Mouse (Mus musculus) hindbrain, embryonic 12.5 days (tissue): ENCODE results near the gene Gm11983. TPM values are rescaled to one million over a fixed set of nuclear protein-coding genes. Genes with fewer than 3 reads are reported as not detected.
"Not testable (repeated sequence)": the region's sequence is repeated elsewhere in the genome, so short reads cannot be mapped to it uniquely, and the experiment has no call there.

Experiments used
- ATAC-seq: fragments of 200-750 bp; cut with Nextera tagmentation; 2 replicates; pipeline ENCODE4 v1.8.0; 2017; ENCODE audit warnings: moderate TSS enrichment; ENCODE audit not compliant: low FRiP score
- H3K27ac ChIP-seq: fragments of 300-500 bp; sonication (generic); 2 replicates; pipeline ENCODE4 v1.5.1; 2016; ENCODE audit warnings: mild to moderate bottlenecking
- H3K27me3 ChIP-seq: fragments of 300-500 bp; sonication (generic); 2 replicates; pipeline ENCODE4 v1.6.1; 2016; ENCODE audit warnings: mild to moderate bottlenecking
- H3K36me3 ChIP-seq: fragments of 300-500 bp; sonication (generic); 2 replicates; pipeline ENCODE4 v1.6.1; 2016; ENCODE audit warnings: mild to moderate bottlenecking
- H3K4me1 ChIP-seq: fragments of 300-500 bp; sonication (generic); 2 replicates; pipeline ENCODE4 v1.6.1; 2016
- H3K4me2 ChIP-seq: fragments of 300-500 bp; sonication (generic); replicated peaks from 2 replicates; pipeline ENCODE4 v1.6.1; 2016; ENCODE audit warnings: mild to moderate bottlenecking
- H3K4me3 ChIP-seq: fragments of 300-500 bp; sonication (generic); 2 replicates; pipeline ENCODE4 v1.5.1; 2016; ENCODE audit warnings: mild to moderate bottlenecking
- H3K9ac ChIP-seq: fragments of 300-500 bp; sonication (generic); 2 replicates; pipeline ENCODE4 v1.6.1; 2016; ENCODE audit warnings: mild to moderate bottlenecking, moderate library complexity
- H3K9me3 ChIP-seq: fragments of 300-500 bp; sonication (generic); replicated peaks from 2 replicates; pipeline ENCODE4 v1.6.1; 2016; ENCODE audit warnings: mild to moderate bottlenecking
- WGBS: fragments of 180-500 bp; shearing (Covaris S2); methylation state at CpG from one replicate; pipeline ENCODE4 v1.1.7; 2016; 5-methylcytosine and 5-hydroxymethylcytosine counted together
- polyA plus RNA-seq: library from polyadenylated mRNA; unstranded; fragments of >200 nt; fragmentation: Nextera tagmentation; extraction: Ambion mirVana; gene quantifications from 2 replicates; pipeline ENCODE4 v1.2.1, GENCODE M21; 2016

Gene Gm11983
- polyA plus RNA-seq, 1 experiment from 2014 or later, result not detected

DNA sequence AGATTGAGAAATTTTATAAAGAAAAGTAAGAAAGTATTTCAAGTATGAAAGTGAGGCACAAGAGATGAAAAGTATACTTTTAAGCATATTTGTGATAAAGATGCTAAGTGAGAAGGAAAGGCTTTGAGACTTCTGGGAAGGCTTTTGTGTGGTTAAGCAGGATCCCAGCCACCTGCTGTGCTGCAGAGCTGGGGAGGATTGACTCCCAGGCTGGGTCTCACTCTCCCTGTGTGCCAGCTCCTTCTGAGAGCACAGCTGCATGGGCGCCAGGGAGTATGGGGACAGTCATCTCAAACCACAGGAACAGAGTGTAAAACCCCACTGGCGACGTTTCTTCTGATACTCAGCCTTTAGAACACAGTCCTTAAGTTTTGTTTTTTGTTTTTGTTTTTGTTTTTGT, 3.3 kb upstream of the Gm11983 start:
- H3K9ac ChIP-seq, result no peak overlapping the region
- H3K27ac ChIP-seq, result no peak overlapping the region
- no peak for ATAC-seq
- H3K27me3 ChIP-seq, result no peaks in the 10 kb centered on the region
- 73% methylated on average over 3 of the region's 3 CpGs for WGBS
- H3K4me2 ChIP-seq, result no peak overlapping the region
- H3K4me3 ChIP-seq, result no peak overlapping the region
- H3K4me1 ChIP-seq, result no peaks in the 10 kb centered on the region
- no peaks in the 10 kb centered on the region for H3K9me3 ChIP-seq
- H3K36me3 ChIP-seq, result no peaks in the 10 kb centered on the region

DNA sequence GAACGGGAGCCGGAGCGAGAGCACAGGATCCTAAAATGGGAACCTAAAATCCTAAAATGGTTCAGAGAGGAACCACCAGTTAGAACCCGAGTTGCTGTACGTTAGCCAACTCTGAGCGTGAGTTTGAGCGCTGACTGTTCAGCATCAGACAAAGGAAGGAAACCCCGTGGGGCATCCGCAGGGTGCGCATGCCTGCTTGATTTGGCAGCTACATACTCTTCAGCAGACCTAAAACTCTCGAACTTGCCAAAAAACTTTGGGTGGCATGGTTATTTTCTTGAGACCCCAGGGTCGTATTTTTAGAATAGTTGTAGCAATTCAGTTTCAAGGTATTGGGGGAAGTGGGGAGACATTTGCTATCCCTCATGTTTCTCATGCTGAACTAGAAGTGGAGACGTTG, 2.8 kb downstream of the Gm11983 start:
- Histone ChIP-seq H3K4me1 (no peaks in the 10 kb centered on the region), H3K9me3 (no peaks in the 10 kb centered on the region), H3K4me3 (no peak overlapping the region), H3K36me3 (no peaks in the 10 kb centered on the region), H3K4me2 (no peak overlapping the region), H3K9ac (no peak overlapping the region), H3K27me3 (no peaks in the 10 kb centered on the region), H3K27ac (no peak overlapping the region)
- 70% methylated on average over 13 of the region's 13 CpGs for WGBS
- no peak for ATAC-seq

DNA sequence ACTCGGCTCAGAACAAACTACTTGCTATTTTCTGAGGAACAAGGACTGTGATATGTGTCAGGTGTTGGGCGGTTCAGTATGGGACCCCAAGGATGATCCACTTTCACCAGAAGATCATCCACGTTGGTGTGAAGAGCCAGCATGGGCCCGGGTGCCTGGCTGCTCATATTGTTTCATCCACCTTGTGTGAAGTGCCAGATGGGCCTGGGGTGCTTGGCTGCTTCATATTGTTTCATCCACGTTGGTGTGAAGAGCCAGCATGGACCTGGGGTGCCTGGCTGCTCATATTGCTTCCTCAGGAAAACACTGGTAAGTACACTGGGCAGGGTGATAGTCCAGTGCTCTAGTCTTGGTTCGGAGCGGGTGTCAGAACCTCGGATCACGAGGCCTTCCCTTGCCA, 3.7 kb downstream of the Gm11983 start:
- no peak overlapping the region for H3K4me3 ChIP-seq
- no peaks in the 10 kb centered on the region for H3K27me3 ChIP-seq
- H3K27ac ChIP-seq, result no peak overlapping the region
- H3K4me2 ChIP-seq, result no peak overlapping the region
- no peaks in the 10 kb centered on the region for H3K9me3 ChIP-seq
- ATAC-seq, result no peak
- H3K4me1 ChIP-seq, result no peaks in the 10 kb centered on the region
- no peak overlapping the region for H3K9ac ChIP-seq
- 92% methylated on average over 9 of the region's 9 CpGs for WGBS
- no peaks in the 10 kb centered on the region for H3K36me3 ChIP-seq

DNA sequence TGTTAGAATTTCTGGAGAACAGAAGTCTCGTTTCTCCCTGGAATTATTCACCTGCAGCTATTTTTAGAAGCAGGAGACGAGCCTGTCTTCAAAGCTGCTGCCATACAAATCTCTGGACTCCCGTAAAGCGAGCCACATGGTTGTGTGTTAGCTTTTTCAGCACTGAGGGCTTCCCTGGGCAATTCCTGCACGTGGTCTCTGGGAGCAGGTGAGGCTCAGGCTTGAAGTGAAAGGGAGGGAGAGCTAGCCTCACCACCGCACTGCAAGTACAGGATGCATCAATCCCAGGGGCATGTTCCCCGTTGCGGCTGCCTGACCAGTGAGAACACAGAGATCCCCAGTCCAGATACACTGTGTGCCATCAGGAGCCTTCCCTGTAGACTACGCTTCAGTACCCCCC, 5.5 kb downstream of the Gm11983 start:
- ATAC-seq, result no peak

DNA sequence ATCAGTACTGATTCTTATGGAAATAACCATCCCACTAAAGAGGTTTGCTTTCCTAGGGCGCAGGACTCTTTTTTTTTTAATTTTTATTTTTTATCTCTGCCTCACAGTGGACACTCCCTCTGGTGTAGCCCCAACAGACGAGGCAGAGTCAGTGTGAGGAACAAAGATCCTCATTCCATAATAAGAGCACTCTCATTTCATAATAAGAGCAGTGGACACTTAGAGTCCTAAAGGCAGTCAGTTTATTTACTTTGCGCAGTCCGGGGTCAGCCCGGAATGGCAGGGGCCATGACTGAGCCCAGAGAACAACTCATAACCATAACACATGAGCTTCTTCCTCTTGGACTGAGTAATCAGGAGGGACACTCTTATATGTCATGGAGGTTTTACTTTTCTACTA, 9.3 kb downstream of the Gm11983 start:
- Histone ChIP-seq H3K4me3 (no peak overlapping the region), H3K27me3 (no peaks in the 10 kb centered on the region), H3K4me2 (no peak overlapping the region), H3K36me3 (no peaks in the 10 kb centered on the region), H3K27ac (no peak overlapping the region), H3K9ac (no peak overlapping the region), H3K4me1 (no peaks in the 10 kb centered on the region), H3K9me3 (no peaks in the 10 kb centered on the region)
- WGBS, result 61% methylated on average over 5 of the region's 5 CpGs
- ATAC-seq, result no peak

More for the DNA sequence above, 5.5 kb downstream of the Gm11983 start:
- Histone ChIP-seq H3K27me3 (no peaks in the 10 kb centered on the region), H3K9ac (no peak overlapping the region), H3K4me3 (no peak overlapping the region), H3K9me3 (no peaks in the 10 kb centered on the region), H3K36me3 (no peaks in the 10 kb centered on the region), H3K4me1 (no peaks in the 10 kb centered on the region), H3K4me2 (no peak overlapping the region), H3K27ac (no peak overlapping the region)
- 68% methylated on average over 9 of the region's 9 CpGs for WGBS

DNA sequence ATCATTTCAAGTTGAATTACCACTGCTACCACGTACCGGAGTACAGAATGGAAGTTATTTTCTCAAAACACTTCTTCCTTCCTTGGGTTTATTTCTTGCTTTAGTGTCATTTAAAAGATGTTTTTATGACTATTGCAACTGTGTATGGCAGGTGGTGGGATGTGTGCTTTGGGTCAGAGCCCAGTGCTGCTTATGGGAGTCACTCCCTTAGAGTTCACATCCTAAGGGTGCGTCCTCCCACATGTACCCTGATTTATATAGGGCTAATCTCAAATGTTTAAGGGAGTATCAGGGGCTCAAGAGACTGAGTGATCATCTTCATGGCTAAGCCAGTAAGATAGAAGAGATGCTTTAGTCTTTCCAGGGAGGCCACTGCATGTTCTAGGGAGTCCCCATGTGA, 11.3 kb downstream of the Gm11983 start:
- H3K4me2 ChIP-seq, result no peak overlapping the region
- no peaks in the 10 kb centered on the region for H3K9me3 ChIP-seq
- no peaks in the 10 kb centered on the region for H3K36me3 ChIP-seq
- WGBS, result 96% methylated on average over 3 of the region's 3 CpGs
- H3K4me1 ChIP-seq, result no peaks in the 10 kb centered on the region
- no peaks in the 10 kb centered on the region for H3K27me3 ChIP-seq
- H3K27ac ChIP-seq, result no peak overlapping the region
- H3K9ac ChIP-seq, result no peak overlapping the region
- ATAC-seq, result no peak
- H3K4me3 ChIP-seq, result no peak overlapping the region

DNA sequence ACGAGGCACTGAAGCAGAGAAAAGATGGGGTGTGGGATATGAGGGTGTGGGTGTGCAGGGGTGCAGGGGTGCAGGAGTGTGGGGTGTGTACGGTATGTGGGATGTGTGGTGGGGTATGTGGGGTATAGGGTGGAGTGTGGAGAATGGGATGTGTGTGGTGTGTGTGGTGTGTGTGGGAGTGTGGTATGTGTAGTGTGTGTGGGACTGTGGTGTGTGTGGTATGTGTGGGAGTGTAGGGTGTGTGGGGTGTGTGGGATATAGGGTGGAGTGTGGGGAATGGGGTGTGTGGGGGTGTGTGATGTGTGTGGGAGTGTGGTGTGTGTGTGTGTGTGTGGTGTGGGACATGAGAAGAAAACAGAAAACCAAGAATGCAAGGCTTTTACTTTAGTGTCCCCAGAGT, 14.3 kb downstream of the Gm11983 start:
- 90% methylated on average over 2 of the region's 2 CpGs for WGBS
- Histone ChIP-seq H3K9me3 (no peaks in the 10 kb centered on the region), H3K27me3 (no peaks in the 10 kb centered on the region), H3K4me3 (no peak overlapping the region), H3K9ac (no peak overlapping the region), H3K27ac (no peak overlapping the region), H3K4me2 (no peak overlapping the region), H3K4me1 (no peaks in the 10 kb centered on the region), H3K36me3 (no peaks in the 10 kb centered on the region)
- no peak for ATAC-seq

DNA sequence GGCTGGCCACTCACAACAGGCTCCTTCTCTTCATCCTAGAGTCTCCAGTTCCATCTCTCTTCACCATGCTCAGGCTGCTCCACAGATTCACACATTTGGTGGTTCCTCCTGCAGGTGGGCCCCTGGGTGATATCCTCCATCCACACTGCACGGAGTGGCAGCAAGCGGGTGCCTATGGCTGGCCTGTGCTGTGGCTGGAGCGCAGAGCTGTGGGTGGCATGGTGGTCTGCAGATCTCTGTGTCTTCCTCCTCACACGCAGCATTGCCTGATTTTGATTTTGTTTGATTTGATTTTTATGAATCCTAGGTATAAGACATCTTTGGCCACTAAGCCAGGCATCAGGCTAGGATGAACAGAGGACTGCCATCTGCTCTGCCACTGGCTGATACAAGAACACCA, 23.0 kb downstream of the Gm11983 start:
- ATAC-seq, result no peak
- no peaks in the 10 kb centered on the region for H3K9me3 ChIP-seq
- 97% methylated on average over 4 of the region's 4 CpGs for WGBS

DNA sequence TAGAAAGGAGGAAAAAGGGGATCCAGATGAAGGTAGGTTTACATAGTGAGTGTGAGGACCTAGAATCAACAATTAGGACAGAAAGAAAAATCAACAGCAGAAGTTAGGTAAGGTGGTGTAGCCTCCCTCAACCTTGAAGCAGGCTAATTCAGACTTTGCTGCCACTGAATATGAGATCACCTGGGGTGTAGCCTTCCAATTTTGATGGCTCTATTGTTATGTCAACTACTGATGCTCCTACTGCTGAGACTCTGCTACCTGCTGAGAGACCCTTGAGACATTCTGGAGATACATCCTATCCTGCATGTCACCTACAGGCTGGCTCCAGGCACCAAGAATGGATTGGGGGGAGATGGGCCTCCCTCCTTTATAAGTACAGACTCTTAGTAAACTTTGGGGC, 34.6 kb downstream of the Gm11983 start:
- not testable (repeated sequence) for H3K27me3 ChIP-seq, H3K4me3 ChIP-seq, H3K4me1 ChIP-seq, H3K36me3 ChIP-seq, H3K27ac ChIP-seq, H3K9ac ChIP-seq, ATAC-seq, H3K4me2 ChIP-seq, H3K9me3 ChIP-seq

More for the DNA sequence above, 23.0 kb downstream of the Gm11983 start:
- H3K36me3 ChIP-seq, result no peaks in the 10 kb centered on the region
- no peak overlapping the region for H3K4me2 ChIP-seq
- H3K27me3 ChIP-seq, result no peaks in the 10 kb centered on the region
- no peak overlapping the region for H3K9ac ChIP-seq
- H3K27ac ChIP-seq, result no peak overlapping the region
- H3K4me3 ChIP-seq, result no peak overlapping the region
- no peaks in the 10 kb centered on the region for H3K4me1 ChIP-seq

DNA sequence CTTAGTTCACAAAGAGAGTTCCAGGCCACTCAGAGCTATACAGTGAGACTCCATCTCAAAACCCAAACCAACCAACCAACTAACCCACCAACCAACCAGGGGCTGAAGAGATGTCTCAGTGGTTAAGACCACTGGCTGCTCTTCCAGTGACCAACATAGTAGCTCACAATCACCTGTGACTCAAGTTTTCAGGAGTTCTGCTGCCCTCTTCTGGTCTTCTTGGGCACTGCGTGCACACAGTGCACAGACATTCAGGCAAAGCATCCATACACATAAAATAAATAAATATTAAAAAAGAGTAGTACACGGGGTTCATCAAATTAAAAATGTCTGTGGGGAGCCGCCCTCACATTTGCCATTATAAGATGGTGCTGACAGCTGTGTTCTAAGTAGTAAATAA, 46.8 kb downstream of the Gm11983 start:
- Histone ChIP-seq H3K4me3 (no peak overlapping the region), H3K4me2 (no peak overlapping the region), H3K27me3 (no peaks in the 10 kb centered on the region), H3K9ac (no peak overlapping the region), H3K36me3 (no peaks in the 10 kb centered on the region), H3K27ac (no peak overlapping the region), H3K4me1 (no peaks in the 10 kb centered on the region), H3K9me3 (no peaks in the 10 kb centered on the region)
- WGBS, result 90% methylated on average over 3 of the region's 3 CpGs
- ATAC-seq, result no peak

Other genes with a start within 250 kb of the Gm11983 start
- 85.6 and 86.3 TPM in 2 replicates for gene Nacad, start 231.6 kb downstream of the Gm11983 start, polyA plus RNA-seq
- 36.5 and 37.3 TPM in 2 replicates for gene Tbrg4, start 211.6 kb downstream of the Gm11983 start, polyA plus RNA-seq
- not detected in 2 replicates for gene Wap, start 199.0 kb downstream of the Gm11983 start, polyA plus RNA-seq
- gene Ramp3, start 179.1 kb downstream of the Gm11983 start, polyA plus RNA-seq, result 5.7 and 9.6 TPM in 2 replicates
- 2.1 and 2.2 TPM in 2 replicates for gene Adcy1, start 225.8 kb upstream of the Gm11983 start, polyA plus RNA-seq